Mouse (Mus musculus) thymus, adult 2 months (tissue): ENCODE measurements around the gene Sulf2.

Experiments
- CTCF ChIP-seq: fragments of 200-500 bp; IDR thresholded peaks from 2 replicates; pipeline ENCODE4 v1.5.1; 2012; ENCODE audit warnings: mild to moderate bottlenecking, control low read depth, low read length, moderate library complexity, borderline replicate concordance; ENCODE audit not compliant: control insufficient read depth, poor library complexity, insufficient read depth; ENCODE audit errors: extremely low read depth
- POLR2A ChIP-seq: fragments of 200-500 bp; IDR thresholded peaks from 2 replicates; pipeline ENCODE4 v1.6.1; 2012; ENCODE audit warnings: mild to moderate bottlenecking, low read length, control low read depth, moderate library complexity; ENCODE audit not compliant: control insufficient read depth, poor library complexity, insufficient read depth; ENCODE audit errors: extremely low read depth

DNA sequence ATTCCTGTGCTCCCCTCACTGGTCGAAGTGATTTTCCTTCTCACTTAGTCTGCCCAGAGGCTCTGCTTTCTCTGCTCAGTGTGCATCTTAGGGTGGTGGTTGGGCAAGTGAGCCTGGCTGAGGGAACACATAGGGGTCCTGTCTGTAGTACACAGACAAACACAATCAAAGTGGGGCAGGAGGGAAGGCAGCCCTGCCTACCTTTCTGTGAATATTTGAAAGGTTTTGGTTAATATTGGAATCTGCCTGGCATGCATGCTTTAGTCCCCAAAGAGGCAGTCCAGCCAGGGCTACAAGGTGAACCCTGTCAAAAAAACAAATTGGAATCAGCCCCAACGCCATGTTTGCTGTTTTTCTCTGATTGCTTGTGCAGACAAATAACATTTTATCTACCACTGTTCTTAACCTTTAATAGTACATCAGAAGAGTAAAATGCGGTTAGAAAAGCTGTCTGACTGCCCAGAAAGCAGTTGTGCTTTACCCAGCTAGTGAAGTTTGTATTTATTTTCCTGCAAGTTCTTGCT lies 120.4 kb downstream of the Sulf2 start:
- TF ChIP-seq POLR2A (no peak), CTCF (no peak)
